30 mouse cellular contexts compared by ENCODE assay signal in the genomic region with DNA sequence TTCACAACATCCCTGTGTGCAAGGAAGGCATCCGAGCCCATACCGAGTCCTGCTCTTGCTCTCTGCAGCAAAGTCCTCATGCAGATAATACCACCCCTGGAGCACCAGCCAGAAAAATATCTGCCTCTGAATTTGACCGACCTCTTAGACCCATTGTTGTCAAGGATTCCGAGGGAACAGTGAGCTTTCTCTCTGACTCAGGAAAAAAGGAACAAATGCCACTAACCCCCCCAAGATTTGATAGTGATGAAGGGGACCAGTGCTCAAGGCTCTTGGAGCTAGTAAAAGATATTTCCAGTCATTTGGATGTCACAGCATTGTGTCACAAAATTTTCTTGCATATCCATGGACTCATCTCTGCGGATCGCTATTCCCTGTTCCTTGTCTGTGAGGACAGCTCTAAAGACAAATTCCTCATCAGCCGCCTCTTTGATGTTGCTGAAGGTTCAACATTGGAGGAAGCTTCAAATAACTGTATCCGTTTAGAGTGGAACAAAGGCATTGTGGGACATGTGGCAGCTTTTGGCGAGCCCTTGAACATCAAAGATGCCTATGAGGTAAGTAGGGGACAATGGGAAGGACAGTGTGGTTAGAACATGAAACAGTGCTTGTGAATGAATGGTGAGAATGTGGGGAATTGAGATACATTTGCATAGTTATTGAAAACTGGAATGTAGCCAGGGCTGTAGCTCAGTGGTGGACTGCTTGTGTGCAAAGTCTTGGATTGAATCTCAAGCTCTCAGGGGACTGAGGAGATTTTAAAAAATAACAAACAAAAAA. TPM values are rescaled to one million over a fixed set of nuclear protein-coding genes. Genes with fewer than 3 reads are reported as not detected.
DNase-seq lines count a peak whose midpoint lies in the region; ATAC-seq lines count a peak whose summit lies in the region.
"Had no signal": no experiment of that assay in that cellular context is flagged by ENCODE, and none has a peak within 500 bp of the region (broad histone marks: within the 10 kb centered on the region; RNA-seq: fewer than 3 reads in every experiment).

No protein-coding gene starts in this region.

- H3K9me3 ChIP-seq in forebrain, embryonic 14.5 days (replicated peaks; ENCODE audit: control insufficient read depth, low read length): peaks cover 9% of the 10 kb centered on the region; the same call in 1 of the 2 replicates
- H3K9me3 ChIP-seq in forebrain, embryonic 11.5 days (ENCODE audit: control insufficient read depth, low read length): no peaks in the 10 kb centered on the region; the same call in 1 of the 2 replicates
- peaks cover 9% of the 10 kb centered on the region; the same call in 1 of the 2 replicates for H3K9me3 ChIP-seq in midbrain, embryonic 11.5 days (ENCODE audit: control insufficient read depth, low read length)
- peaks cover 11% of the 10 kb centered on the region for H3K9me3 ChIP-seq in midbrain, embryonic 13.5 days
- H3K9me3 ChIP-seq: G1E had no signal

- H3K4me3 ChIP-seq in forebrain, embryonic 14.5 days (ENCODE audit: low read depth, low read length): no peak overlapping the region
- no peak overlapping the region for H3K4me3 ChIP-seq in forebrain, embryonic 11.5 days (ENCODE audit: low read depth, low read length)
- no peak overlapping the region for H3K4me3 ChIP-seq in midbrain, embryonic 11.5 days (ENCODE audit: low read depth, low read length)
- no peak overlapping the region for H3K4me3 ChIP-seq in midbrain, embryonic 13.5 days (replicated peaks)
- H3K4me3 ChIP-seq: embryonic facial prominence, embryonic 10.5 days; embryonic facial prominence, embryonic 13.5 days; erythroblast, embryonic 14.5 days; forebrain, embryonic 15.5 days; heart, embryonic 12.5 days; heart, embryonic 15.5 days had no signal

- no peaks in the 10 kb centered on the region for H3K4me1 ChIP-seq in forebrain, embryonic 14.5 days (ENCODE audit: control insufficient read depth, insufficient read depth, low read length)
- H3K4me1 ChIP-seq in forebrain, embryonic 11.5 days (replicated peaks; ENCODE audit: control insufficient read depth, insufficient read depth, low read length): no peaks in the 10 kb centered on the region
- H3K4me1 ChIP-seq in midbrain, embryonic 11.5 days (ENCODE audit: control insufficient read depth, insufficient read depth, low read length): no peaks in the 10 kb centered on the region
- H3K4me1 ChIP-seq in midbrain, embryonic 13.5 days (replicated peaks): no peaks in the 10 kb centered on the region
- H3K4me1 ChIP-seq: embryonic facial prominence, embryonic 10.5 days; embryonic facial prominence, embryonic 13.5 days; forebrain, embryonic 15.5 days; heart, embryonic 12.5 days; heart, embryonic 15.5 days had no signal

- no peak overlapping the region for H3K27ac ChIP-seq in forebrain, embryonic 14.5 days (ENCODE audit: low read depth, low read length)
- H3K27ac ChIP-seq in forebrain, embryonic 11.5 days (ENCODE audit: low read depth, low read length): no peak overlapping the region
- no peak overlapping the region for H3K27ac ChIP-seq in midbrain, embryonic 11.5 days (ENCODE audit: low read depth, low read length)
- no peak overlapping the region for H3K27ac ChIP-seq in midbrain, embryonic 13.5 days
- H3K27ac ChIP-seq: embryonic facial prominence, embryonic 10.5 days; embryonic facial prominence, embryonic 13.5 days; forebrain, embryonic 15.5 days; heart, embryonic 15.5 days; hindbrain, embryonic 14.5 days; hindbrain, postnatal 0 days had no signal

- DNase-seq in forebrain, embryonic 14.5 days (ENCODE audit: low spot score): peak; percentile 49
- DNase-seq in forebrain, embryonic 11.5 days (ENCODE audit: low spot score): no peak
- DNase-seq in midbrain, embryonic 11.5 days (ENCODE audit: low spot score, missing footprints): peak; percentile 72
- peak; percentile 27 for DNase-seq in Muller cell, postnatal 12 days (ENCODE audit: inconsistent ontology term)
- DNase-seq in ZHBTc4 (ENCODE audit: low read depth, low spot score): peak; percentile 17
- no peak for DNase-seq in spleen, postnatal 14 days (ENCODE audit: low spot score in 2 of 2)
- DNase-seq: adrenal gland, postnatal 14 days; B cell, adult 2 months; cerebellum, adult 11-12 months; cerebellum, adult 8-10 months; cerebellum, postnatal 10 days; cerebellum, postnatal 36 days; embryo, embryonic 11 days; gastrocnemius, postnatal 10 days; gastrocnemius, postnatal 36 days; heart, postnatal 10 days; heart, postnatal 36 days had no signal

- no peaks in the 10 kb centered on the region for H3K27me3 ChIP-seq in forebrain, embryonic 14.5 days (replicated peaks; ENCODE audit: control insufficient read depth, insufficient read depth, low read length)
- H3K27me3 ChIP-seq in forebrain, embryonic 11.5 days (ENCODE audit: control insufficient read depth, insufficient read depth, low read length): no peaks in the 10 kb centered on the region
- no peaks in the 10 kb centered on the region for H3K27me3 ChIP-seq in midbrain, embryonic 11.5 days (ENCODE audit: control insufficient read depth, insufficient read depth, low read length)
- no peaks in the 10 kb centered on the region for H3K27me3 ChIP-seq in midbrain, embryonic 13.5 days
- H3K27me3 ChIP-seq: CH12.LX; embryonic facial prominence, embryonic 13.5 days; forebrain, embryonic 15.5 days; heart, embryonic 12.5 days; heart, embryonic 15.5 days had no signal

- peaks cover 4% of the 10 kb centered on the region; the same call in 1 of the 2 replicates for H3K36me3 ChIP-seq in forebrain, embryonic 14.5 days (ENCODE audit: control insufficient read depth, insufficient read depth, low read length)
- H3K36me3 ChIP-seq in forebrain, embryonic 11.5 days (ENCODE audit: control insufficient read depth, insufficient read depth, low read length): no peaks in the 10 kb centered on the region; the same call in 1 of the 2 replicates
- H3K36me3 ChIP-seq in midbrain, embryonic 11.5 days (ENCODE audit: control insufficient read depth, insufficient read depth, low read length): no peaks in the 10 kb centered on the region
- 0 out of 2 replicates have a peak, but pooled peaks cover 12% of the 10 kb centered on the region for H3K36me3 ChIP-seq in midbrain, embryonic 13.5 days
- H3K36me3 ChIP-seq: forebrain, embryonic 15.5 days; G1E; heart, embryonic 12.5 days; heart, embryonic 15.5 days had no signal

- peak; percentile 26; the same call in 1 of the 2 replicates for ATAC-seq in forebrain, embryonic 14.5 days
- ATAC-seq in forebrain, embryonic 11.5 days (replicated peaks; ENCODE audit: low FRiP score): no peak
- no peak for ATAC-seq in midbrain, embryonic 11.5 days (ENCODE audit: low FRiP score)
- ATAC-seq in midbrain, embryonic 13.5 days: no peak
- ATAC-seq: forebrain, embryonic 15.5 days; hindbrain, postnatal 0 days; inflammation-experienced regulatory T-cells, adult 6 months; intestine, embryonic 16.5 days had no signal

- no peak overlapping the region for H3K4me2 ChIP-seq in forebrain, embryonic 14.5 days (ENCODE audit: low read length)
- H3K4me2 ChIP-seq in forebrain, embryonic 11.5 days (ENCODE audit: low read depth, low read length, severe bottlenecking): no peak overlapping the region
- no peak overlapping the region for H3K4me2 ChIP-seq in midbrain, embryonic 11.5 days
- H3K4me2 ChIP-seq in midbrain, embryonic 13.5 days (replicated peaks): no peak overlapping the region
- H3K4me2 ChIP-seq: embryonic facial prominence, embryonic 13.5 days; forebrain, embryonic 15.5 days; heart, embryonic 12.5 days; heart, embryonic 15.5 days; hindbrain, embryonic 14.5 days had no signal

- 78% methylated on average over 9 of the region's 9 CpGs for WGBS in forebrain, embryonic 14.5 days
- WGBS in forebrain, embryonic 11.5 days: 85% methylated on average over 9 of the region's 9 CpGs
- 81% methylated on average over 9 of the region's 9 CpGs for WGBS in midbrain, embryonic 11.5 days
- WGBS in midbrain, embryonic 13.5 days: 72% methylated on average over 9 of the region's 9 CpGs

- H3K9ac ChIP-seq in forebrain, embryonic 14.5 days (ENCODE audit: low read length): no peak overlapping the region
- no peak overlapping the region for H3K9ac ChIP-seq in forebrain, embryonic 11.5 days (ENCODE audit: low read length)
- no peak overlapping the region for H3K9ac ChIP-seq in midbrain, embryonic 11.5 days (ENCODE audit: low read length)
- no peak overlapping the region for H3K9ac ChIP-seq in midbrain, embryonic 13.5 days (replicated peaks)
- H3K9ac ChIP-seq: embryonic facial prominence, embryonic 13.5 days; forebrain, embryonic 15.5 days; heart, embryonic 12.5 days; heart, embryonic 15.5 days; hindbrain, embryonic 14.5 days had no signal

RNA-seq across cellular contexts. Expression of gene Pde5a, which starts 19.4 kb away (rescaled TPM):
- 4.1 and 4.6 TPM in 2 replicates for polyA plus RNA-seq in forebrain, embryonic 14.5 days (2014; fragmentation: Nextera tagmentation; extraction: Ambion mirVana)
- polyA plus RNA-seq in forebrain, embryonic 11.5 days (2014; fragmentation: Nextera tagmentation; extraction: Ambion mirVana): 5.3 and 5.5 TPM in 2 replicates
- 3.8 and 4.6 TPM in 2 replicates for polyA plus RNA-seq in midbrain, embryonic 11.5 days (2014; fragmentation: Nextera tagmentation; extraction: Ambion mirVana)
- 2.8 and 3.2 TPM in 2 replicates for polyA plus RNA-seq in midbrain, embryonic 13.5 days (2015; fragmentation: Nextera tagmentation; extraction: Ambion mirVana)
- polyA plus RNA-seq: erythroblast, embryonic 14.5 days; G1E had no signal

Comparison
In these comparisons a context has a peak if more than half of its experiments do, and no peak if none do; other contexts are left out.
1. DNase-seq: peak in forebrain, embryonic 14.5 days (single experiment), midbrain, embryonic 11.5 days (single experiment), Muller cell, postnatal 12 days (single experiment) and ZHBTc4 (single experiment); none in forebrain, embryonic 11.5 days (single experiment) and spleen, postnatal 14 days (0 of 2).